Mouse (Mus musculus): Measurements from ENCODE around the gene Rab10.

DNA sequence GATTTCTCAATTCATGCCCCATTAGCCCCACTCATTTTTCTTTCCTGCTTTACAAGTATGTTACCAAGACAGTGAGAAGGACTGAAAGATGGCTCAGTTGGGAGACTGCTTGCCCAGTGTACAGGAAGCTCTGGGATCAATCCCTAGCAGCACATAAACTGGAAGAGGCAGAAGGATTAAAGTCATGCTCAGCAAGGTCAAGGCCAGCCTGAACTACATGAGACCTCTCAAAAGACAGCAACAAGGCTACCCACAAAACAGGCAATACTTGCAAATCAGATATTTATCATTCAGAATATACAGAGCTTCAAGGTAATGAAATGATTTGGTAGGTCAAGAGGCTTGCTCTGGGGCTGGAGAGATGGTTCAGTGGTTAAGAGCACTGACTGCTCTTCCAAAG is 53.8 kb downstream of the Rab10 start:
- no peak for TF ChIP-seq CTCF (IDR thresholded peaks at IDR 0.05; ENCODE audit: insufficient read depth, low read depth, low read length)
- TF ChIP-seq POLR2A (IDR thresholded peaks at IDR 0.05; ENCODE audit: insufficient read depth, low read depth, low read length): no peak

Measured in olfactory bulb, adult 2 months (tissue).